In the genomic region with DNA sequence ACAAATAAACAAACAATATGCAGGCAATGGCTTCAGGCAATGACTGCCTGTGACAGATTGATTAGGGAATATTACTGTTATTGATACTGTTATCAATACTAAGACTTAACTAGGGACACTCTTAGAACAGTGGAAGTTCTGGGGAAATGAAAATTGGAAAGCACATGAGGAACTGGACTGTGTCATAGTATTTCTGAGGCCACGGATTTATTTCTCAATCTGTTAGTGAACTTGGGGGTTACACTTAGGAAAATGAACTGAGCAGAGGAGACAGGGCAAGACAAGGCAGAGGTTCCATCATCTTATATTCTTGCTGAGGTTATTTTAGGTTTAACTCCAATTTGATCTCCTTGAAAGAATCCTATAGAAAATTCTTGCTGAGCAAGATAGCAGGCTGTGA, we compare ENCODE assay signal across 24 mouse cellular contexts. TPM values are rescaled to one million over a fixed set of nuclear protein-coding genes. Genes with fewer than 3 reads are reported as not detected.
"Had no signal": no experiment of that assay in that cellular context is flagged by ENCODE, and none has a peak within 500 bp of the region (broad histone marks: within the 10 kb centered on the region; RNA-seq: fewer than 3 reads in every experiment).

No protein-coding gene starts in this region.

- H3K27me3 ChIP-seq: liver, embryonic 15.5 days; lung, embryonic 15.5 days; midbrain, embryonic 12.5 days; neural tube, embryonic 13.5 days; neural tube, embryonic 15.5 days had no signal

- ATAC-seq: liver, postnatal 0 days; lung, postnatal 0 days; midbrain, embryonic 16.5 days had no signal

- H3K27ac ChIP-seq: liver, embryonic 15.5 days; lung, embryonic 15.5 days; midbrain, embryonic 10.5 days; midbrain, embryonic 12.5 days; neural tube, embryonic 13.5 days; neural tube, embryonic 15.5 days had no signal

- H3K4me2 ChIP-seq: liver, embryonic 15.5 days; lung, embryonic 15.5 days; midbrain, embryonic 12.5 days; neural tube, embryonic 13.5 days; neural tube, embryonic 15.5 days had no signal

- H3K9ac ChIP-seq: liver, embryonic 15.5 days; liver, postnatal 0 days; lung, embryonic 15.5 days; midbrain, embryonic 12.5 days; neural tube, embryonic 13.5 days; neural tube, embryonic 15.5 days had no signal

- H3K9me3 ChIP-seq: liver, embryonic 15.5 days; lung, embryonic 15.5 days; midbrain, embryonic 10.5 days; midbrain, embryonic 12.5 days; neural tube, embryonic 13.5 days; neural tube, embryonic 15.5 days had no signal

- H3K4me1 ChIP-seq: liver, embryonic 15.5 days; lung, embryonic 15.5 days; midbrain, embryonic 10.5 days; midbrain, embryonic 12.5 days; neural tube, embryonic 13.5 days; neural tube, embryonic 15.5 days had no signal

- DNase-seq: liver, postnatal 0 days; lung, adult 2 months; lung, postnatal 4 days; midbrain, embryonic 14.5 days; retina, postnatal 1 day; right cerebral cortex, adult 18-20 months; right cerebral cortex, postnatal 25 days; right cerebral cortex, postnatal 4 days; thymus, adult 18-20 months; thymus, postnatal 14 days; thymus, postnatal 36 days had no signal

- H3K36me3 ChIP-seq: liver, embryonic 15.5 days; lung, embryonic 15.5 days; midbrain, embryonic 10.5 days; midbrain, embryonic 12.5 days; neural tube, embryonic 13.5 days; neural tube, embryonic 15.5 days had no signal

- H3K4me3 ChIP-seq: liver, embryonic 15.5 days; lung, embryonic 15.5 days; midbrain, embryonic 10.5 days; midbrain, embryonic 12.5 days; myocyte; neural tube, embryonic 13.5 days; neural tube, embryonic 15.5 days had no signal

RNA-seq across cellular contexts. Expression of gene Dtx4, which starts 38.7 kb away (rescaled TPM):
- total RNA-seq: megakaryocyte-erythroid progenitor cell, adult 5-6 weeks had no signal

RNA-seq across cellular contexts. Expression of gene Gm4952, which starts 59.8 kb away (rescaled TPM):
- total RNA-seq: megakaryocyte-erythroid progenitor cell, adult 5-6 weeks had no signal
- polyA plus RNA-seq: lung, adult 2 months; lung, postnatal 0 days; midbrain, embryonic 10.5 days; midbrain, embryonic 12.5 days; midbrain, embryonic 16.5 days; myocyte; neural tube, embryonic 11.5 days; neural tube, embryonic 13.5 days; small intestine, adult 2 months; stomach, embryonic 14.5 days had no signal
